Mouse (Mus musculus) spleen, adult 2 months (tissue): ENCODE measurements around the gene Kcmf1. TPM values are rescaled to one million over a fixed set of nuclear protein-coding genes. Genes with fewer than 3 reads are reported as not detected.

Experiments used
- DNase-seq, 2 experiments: peaks; one replicate each; pipeline versions ENCODE4 v3.0.0 to v3.0.0-alpha.2; 2012 to 2021; ENCODE audit warnings: low spot score in 2 of 2, low read depth in 1 of 2
- H3K27ac ChIP-seq: fragments of 200-500 bp; 2 replicates; pipeline ENCODE4 v1.5.1; 2012; ENCODE audit warnings: low read length, inconsistent platforms; ENCODE audit not compliant: insufficient read depth
- H3K27me3 ChIP-seq: fragments of 200-500 bp; 2 replicates; pipeline ENCODE4 v1.6.1; 2012; ENCODE audit warnings: mild to moderate bottlenecking, moderate library complexity, low read length, inconsistent platforms; ENCODE audit not compliant: control insufficient read depth, insufficient read depth
- H3K36me3 ChIP-seq: fragments of 200-500 bp; 2 replicates; pipeline ENCODE4 v1.6.1; 2012; ENCODE audit warnings: mild to moderate bottlenecking, low read length, inconsistent platforms; ENCODE audit not compliant: control insufficient read depth, insufficient read depth
- H3K4me1 ChIP-seq: fragments of 200-500 bp; 2 replicates; pipeline ENCODE4 v1.6.1; 2011; ENCODE audit warnings: inconsistent platforms; ENCODE audit not compliant: control insufficient read depth, insufficient read depth, insufficient read length
- H3K4me3 ChIP-seq: fragments of 200-500 bp; 2 replicates; pipeline ENCODE4 v1.5.1; 2011; ENCODE audit warnings: mild to moderate bottlenecking, inconsistent platforms; ENCODE audit not compliant: insufficient read depth, insufficient read length; ENCODE audit errors: extremely low read depth
- CTCF ChIP-seq: fragments of 200-500 bp; IDR thresholded peaks from 2 replicates; pipeline ENCODE4 v1.5.1; 2011; ENCODE audit warnings: mild to moderate bottlenecking, inconsistent platforms; ENCODE audit not compliant: insufficient read depth, insufficient read length, insufficient replicate concordance; ENCODE audit errors: extremely low read depth
- POLR2A ChIP-seq: fragments of 200-500 bp; IDR thresholded peaks from 2 replicates; pipeline ENCODE4 v1.6.1; 2011; ENCODE audit warnings: low read depth, low read length, inconsistent platforms
- WGBS: fragments of 180-500 bp; shearing (Covaris S2); methylation state at CpG from one replicate; pipeline ENCODE4 v1.1.7; 2018; 5-methylcytosine and 5-hydroxymethylcytosine counted together
- polyA plus RNA-seq: library from polyadenylated mRNA; depleted of rRNA; stranded (reverse); fragments of >200 nt; gene quantifications from 2 replicates; pipeline ENCODE4 v1.2.3, GENCODE M21; 2012

Gene Kcmf1
- polyA plus RNA-seq, 1 experiment: 94.1 TPM

- TF ChIP-seq POLR2A (no peak), CTCF (no peak)
- no peaks in the 10 kb centered on the region for H3K36me3 ChIP-seq
- no peak for DNase-seq
- peak overlapping the region; percentile 76 for H3K27ac ChIP-seq
- peaks cover 5% of the 10 kb centered on the region; the same call in 1 of the 2 replicates for H3K4me1 ChIP-seq
- WGBS: 15% methylated on average over 3 of the region's 3 CpGs
- H3K4me3 ChIP-seq: no peak overlapping the region
- no peaks in the 10 kb centered on the region for H3K27me3 ChIP-seq
These were observed 37.7 kb upstream of the Kcmf1 start for GRCm38 (mm10) chr6:72937430-72937829.

- Histone ChIP-seq H3K4me3 (no peak overlapping the region), H3K36me3 (no peaks in the 10 kb centered on the region), H3K27ac (no peak overlapping the region), H3K27me3 (no peaks in the 10 kb centered on the region), H3K4me1 (no peaks in the 10 kb centered on the region; the same call in 1 of the 2 replicates)
- no peak for DNase-seq
- 73% methylated on average over 1 of the region's 1 CpGs for WGBS
- TF ChIP-seq CTCF: no peak
- no peak for TF ChIP-seq POLR2A
These were observed 33.2 kb upstream of the Kcmf1 start for GRCm38 (mm10) chr6:72932955-72933354.

- 92% methylated on average over 3 of the region's 3 CpGs for WGBS
- Histone ChIP-seq H3K27ac (no peak overlapping the region), H3K4me3 (no peak overlapping the region), H3K36me3 (no peaks in the 10 kb centered on the region), H3K27me3 (no peaks in the 10 kb centered on the region), H3K4me1 (no peaks in the 10 kb centered on the region; the same call in 1 of the 2 replicates)
- no peak for DNase-seq
- TF ChIP-seq CTCF (no peak), POLR2A (no peak)
These were observed 31.8 kb upstream of the Kcmf1 start for GRCm38 (mm10) chr6:72931533-72931932.

GRCm38 (mm10) chr6:72929795-72930398 is 30.1 kb upstream of the Kcmf1 start:
- H3K4me1 ChIP-seq: no peaks in the 10 kb centered on the region; the same call in 1 of the 2 replicates
- H3K27me3 ChIP-seq: no peaks in the 10 kb centered on the region
- WGBS: 87% methylated on average over 4 of the region's 4 CpGs
- H3K27ac ChIP-seq: no peak overlapping the region
- no peaks in the 10 kb centered on the region for H3K36me3 ChIP-seq
- no peak for TF ChIP-seq CTCF
- no peak for TF ChIP-seq POLR2A
- no peak overlapping the region for H3K4me3 ChIP-seq
- DNase-seq: no peak

GRCm38 (mm10) chr6:72926755-72927482 is 27.1 kb upstream of the Kcmf1 start:
- H3K27ac ChIP-seq: 0 out of 2 replicates have a peak overlapping the region, but pooled peaks have one; percentile 5
- DNase-seq: no peak

GRCm38 (mm10) chr6:72926031-72926430 is 26.3 kb upstream of the Kcmf1 start:
- Histone ChIP-seq H3K27me3 (no peaks in the 10 kb centered on the region), H3K4me1 (no peaks in the 10 kb centered on the region; the same call in 1 of the 2 replicates), H3K4me3 (no peak overlapping the region), H3K36me3 (no peaks in the 10 kb centered on the region), H3K27ac (no peak overlapping the region)
- no peak for DNase-seq
- TF ChIP-seq POLR2A (no peak), CTCF (no peak)
- 77% methylated on average over 4 of the region's 4 CpGs for WGBS

More at GRCm38 (mm10) chr6:72926755-72927482, 27.1 kb upstream of the Kcmf1 start:
- Histone ChIP-seq H3K4me3 (no peak overlapping the region), H3K27me3 (no peaks in the 10 kb centered on the region), H3K4me1 (no peaks in the 10 kb centered on the region; the same call in 1 of the 2 replicates), H3K36me3 (no peaks in the 10 kb centered on the region)
- 47% methylated on average over 9 of the region's 9 CpGs for WGBS
- TF ChIP-seq POLR2A (no peak), CTCF (no peak)
